Mouse (Mus musculus) liver, embryonic 14.5 days (tissue): ENCODE measurements around the gene Strada.

ENCODE experiments used
- CTCF ChIP-seq: IDR thresholded peaks from 2 replicates; pipeline ENCODE4 v1.5.1; 2016; ENCODE audit warnings: antibody characterized with exemption, low read depth, control low read depth
- EP300 ChIP-seq: IDR thresholded peaks from 2 replicates; pipeline ENCODE4 v1.6.1; 2016; ENCODE audit warnings: antibody characterized with exemption, low read depth

- no peak for TF ChIP-seq CTCF
- no peak for TF ChIP-seq EP300
Observed at GRCm38 (mm10) chr11:106200756-106201155, 1.2 kb downstream of the Strada start.
